Mouse (Mus musculus): ENCODE data around the gene Tarbp2.
A peak's percentile ranks its signal among the peaks of the same experiment; 100 is the strongest.

Tarbp2 gene

DNA sequence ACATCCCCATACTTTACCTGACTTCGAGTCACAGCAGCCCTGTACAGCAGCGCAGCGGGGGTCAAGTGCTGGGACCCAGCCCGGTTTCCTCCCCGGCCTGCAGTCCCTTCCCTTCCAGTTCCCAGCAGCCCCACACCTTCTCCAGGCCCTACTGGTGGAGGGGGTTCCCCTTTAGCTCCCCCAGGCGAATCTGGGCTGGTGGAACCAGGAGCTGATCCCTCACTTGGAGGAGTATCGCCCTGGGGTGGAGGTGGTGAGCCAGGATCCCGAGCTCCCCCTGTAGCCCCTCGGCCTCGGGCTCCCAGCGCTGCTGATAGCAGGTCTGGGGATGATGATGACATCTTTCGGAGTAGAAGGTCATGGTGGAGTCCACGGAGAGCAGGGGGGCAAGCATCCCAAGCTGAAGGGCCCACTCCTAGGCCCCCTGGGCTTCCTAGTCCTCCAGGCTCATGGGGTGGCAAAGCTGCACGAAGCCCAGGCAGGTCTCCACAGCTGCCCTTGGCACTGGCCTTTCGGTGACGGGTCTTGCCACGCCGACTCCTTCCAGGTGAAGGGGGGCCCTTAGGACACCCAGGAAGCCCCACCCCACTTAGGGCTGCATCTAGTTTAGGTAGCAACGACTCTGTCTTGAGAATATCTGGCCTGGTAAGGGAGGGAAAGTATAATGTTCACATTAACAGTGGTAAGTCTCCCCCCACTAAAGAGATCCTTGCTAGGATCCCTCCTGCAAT lies 16.7 kb upstream of the Tarbp2 start:
- no peak for DNase-seq (ENCODE audit: low read depth, low spot score)
- Histone ChIP-seq H3K36me3 (ENCODE audit: control insufficient read depth, insufficient read depth, low read length, poor library complexity, severe bottlenecking) (peaks cover 6% of the 10 kb centered on the region), H3K27me3 (ENCODE audit: control insufficient read depth, insufficient read depth, low read length, poor library complexity, severe bottlenecking) (no peaks in the 10 kb centered on the region)

GRCm38 (mm10) chr15:102502254-102502840 lies 15.6 kb upstream of the Tarbp2 start:
- Histone ChIP-seq H3K27me3 (ENCODE audit: control insufficient read depth, insufficient read depth, low read length, poor library complexity, severe bottlenecking) (no peaks in the 10 kb centered on the region), H3K36me3 (ENCODE audit: control insufficient read depth, insufficient read depth, low read length, poor library complexity, severe bottlenecking) (peaks cover 6% of the 10 kb centered on the region)
- no peak for DNase-seq (ENCODE audit: low read depth, low spot score)

- DNase-seq (ENCODE audit: low read depth, low spot score) = no peak
- peaks cover 6% of the 10 kb centered on the region for H3K36me3 ChIP-seq (ENCODE audit: control insufficient read depth, insufficient read depth, low read length, poor library complexity, severe bottlenecking)
- no peaks in the 10 kb centered on the region for H3K27me3 ChIP-seq (ENCODE audit: control insufficient read depth, insufficient read depth, low read length, poor library complexity, severe bottlenecking)
These were observed 14.5 kb upstream of the Tarbp2 start, which contains the start of gene Gm10337 for GRCm38 (mm10) chr15:102503447-102503846. TSS of gene Gm10337 (plus strand) at chr15:102503722.

DNA sequence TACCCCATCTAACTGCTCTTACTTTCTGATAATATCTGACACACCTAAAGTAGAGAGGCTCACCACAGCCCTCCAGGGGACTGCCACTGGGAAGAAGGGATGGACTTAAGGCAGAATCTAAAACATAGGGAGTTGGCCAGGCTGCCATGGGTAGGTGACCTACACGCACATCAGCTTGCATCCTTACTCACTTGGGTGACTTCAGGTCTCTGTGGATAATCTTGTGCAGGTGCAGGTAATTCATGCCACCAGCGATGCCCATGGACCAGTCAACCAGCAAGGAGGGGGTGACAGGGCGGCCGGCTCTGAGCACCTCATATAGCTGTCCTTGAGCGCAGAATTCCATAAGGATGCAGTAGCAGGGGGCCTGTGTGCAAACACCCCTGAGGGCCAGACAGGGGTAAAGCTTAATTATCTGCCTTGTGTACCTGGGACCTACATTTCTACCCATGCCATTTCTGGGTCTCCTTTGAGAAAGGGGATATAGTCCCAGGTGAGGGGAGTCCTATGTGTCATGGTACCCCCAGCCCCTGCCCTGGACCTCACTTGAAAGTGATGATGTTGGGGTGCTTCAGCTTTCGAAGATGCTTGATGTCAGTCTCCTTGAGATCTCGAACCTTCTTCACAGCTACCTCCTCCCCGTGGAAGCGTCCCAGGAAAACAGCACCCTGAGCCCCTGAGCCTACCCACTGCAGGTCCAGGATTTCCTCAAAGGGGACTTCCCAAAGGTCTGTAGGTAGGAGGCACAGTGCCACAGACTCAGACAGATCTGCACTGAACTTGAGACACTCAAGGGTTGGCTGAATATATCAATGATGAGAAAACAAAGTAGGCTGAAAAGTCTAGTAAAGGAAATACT lies 13.8 kb upstream of the Tarbp2 start:
- DNase-seq (ENCODE audit: low read depth, low spot score) = no peak
- H3K27me3 ChIP-seq (ENCODE audit: control insufficient read depth, insufficient read depth, low read length, poor library complexity, severe bottlenecking) = no peaks in the 10 kb centered on the region
- peaks cover 6% of the 10 kb centered on the region for H3K36me3 ChIP-seq (ENCODE audit: control insufficient read depth, insufficient read depth, low read length, poor library complexity, severe bottlenecking)

DNA sequence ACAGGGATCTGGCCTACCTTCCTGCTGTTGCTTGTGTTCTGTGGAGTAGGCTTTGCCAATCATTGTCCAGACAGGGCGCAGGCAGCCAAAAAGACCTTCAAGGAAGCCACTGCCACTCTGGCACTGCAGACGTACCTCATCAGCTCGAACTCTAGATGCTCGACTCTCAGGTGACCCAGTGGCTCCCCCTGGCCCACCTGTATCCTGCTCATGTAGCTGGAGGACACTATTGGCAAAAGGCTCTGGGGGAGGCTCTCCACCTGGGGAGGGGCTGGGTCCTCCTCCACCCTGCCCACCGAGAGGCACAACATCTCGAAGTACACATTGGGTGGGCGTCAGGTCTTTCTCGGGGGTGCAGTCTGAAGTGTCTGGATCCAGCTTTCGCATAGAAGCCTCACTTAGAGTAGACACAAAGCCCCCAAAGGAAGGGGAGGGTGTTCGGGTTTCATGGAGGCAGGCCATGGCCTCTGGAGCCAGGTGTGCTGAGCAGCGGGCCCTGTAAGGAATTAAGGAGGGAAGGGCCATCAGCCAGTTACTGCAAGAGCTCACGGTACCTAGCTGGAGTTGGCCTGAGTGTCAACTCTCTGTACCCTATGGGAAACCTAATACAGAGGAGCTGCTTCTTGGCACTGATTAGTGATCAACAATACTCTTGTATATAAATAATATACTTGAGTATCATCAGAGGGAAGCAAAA lies 12.8 kb upstream of the Tarbp2 start:
- DNase-seq (ENCODE audit: low read depth, low spot score) = no peak
- no peaks in the 10 kb centered on the region for H3K27me3 ChIP-seq (ENCODE audit: control insufficient read depth, insufficient read depth, low read length, poor library complexity, severe bottlenecking)
- H3K36me3 ChIP-seq (ENCODE audit: control insufficient read depth, insufficient read depth, low read length, poor library complexity, severe bottlenecking) = peaks cover 5% of the 10 kb centered on the region

- no peaks in the 10 kb centered on the region for H3K27me3 ChIP-seq (ENCODE audit: control insufficient read depth, insufficient read depth, low read length, poor library complexity, severe bottlenecking)
- DNase-seq (ENCODE audit: low read depth, low spot score) = no peak
- peaks cover 5% of the 10 kb centered on the region for H3K36me3 ChIP-seq (ENCODE audit: control insufficient read depth, insufficient read depth, low read length, poor library complexity, severe bottlenecking)
These were observed 12.1 kb upstream of the Tarbp2 start for GRCm38 (mm10) chr15:102505770-102506463.

DNA sequence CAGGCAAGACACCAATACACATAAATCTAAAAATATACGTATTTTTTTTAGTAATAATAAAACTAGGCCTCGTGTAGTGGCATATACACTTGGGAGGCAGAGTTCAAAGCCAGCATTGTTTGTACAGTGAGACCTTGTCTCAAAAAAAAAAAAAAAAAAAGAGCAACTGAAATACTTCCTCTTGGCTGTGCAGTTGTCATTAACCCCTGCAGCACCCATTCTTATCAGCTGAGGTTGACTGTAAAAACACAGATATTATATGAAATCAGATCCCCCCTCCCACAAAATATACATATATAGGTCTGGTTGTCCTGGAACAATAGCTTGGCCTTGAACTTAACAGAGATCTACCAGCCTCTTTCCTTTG lies 11.5 kb upstream of the Tarbp2 start:
- no peak for DNase-seq (ENCODE audit: low read depth, low spot score)
- H3K36me3 ChIP-seq (ENCODE audit: control insufficient read depth, insufficient read depth, low read length, poor library complexity, severe bottlenecking) = 0 out of 2 replicates have a peak, but pooled peaks cover 1% of the 10 kb centered on the region
- no peaks in the 10 kb centered on the region for H3K27me3 ChIP-seq (ENCODE audit: control insufficient read depth, insufficient read depth, low read length, poor library complexity, severe bottlenecking)

DNA sequence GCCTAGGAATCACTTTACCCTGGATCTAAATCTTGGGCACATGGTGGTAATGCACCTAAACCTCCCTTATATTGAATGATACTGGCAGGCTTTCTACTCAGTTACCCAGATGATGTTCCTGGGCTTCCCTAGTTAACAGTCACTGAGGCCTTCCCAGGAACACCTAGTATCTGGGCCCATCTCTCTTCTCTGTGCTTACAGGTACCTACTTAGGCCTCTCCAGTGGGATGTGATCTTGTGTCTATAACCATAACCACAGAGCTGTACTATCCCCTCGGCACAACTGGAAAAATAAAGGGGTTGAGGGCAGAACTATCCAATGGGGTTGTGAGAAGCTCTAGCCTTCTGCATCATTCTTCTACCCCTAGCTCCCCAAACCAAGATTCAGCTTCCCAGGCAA lies 11.1 kb upstream of the Tarbp2 start:
- Histone ChIP-seq H3K27me3 (ENCODE audit: control insufficient read depth, insufficient read depth, low read length, poor library complexity, severe bottlenecking) (no peaks in the 10 kb centered on the region), H3K36me3 (ENCODE audit: control insufficient read depth, insufficient read depth, low read length, poor library complexity, severe bottlenecking) (0 out of 2 replicates have a peak, but pooled peaks cover 1% of the 10 kb centered on the region)
- no peak for DNase-seq (ENCODE audit: low read depth, low spot score)

- no peak for DNase-seq (ENCODE audit: low read depth, low spot score)
- H3K27me3 ChIP-seq (ENCODE audit: control insufficient read depth, insufficient read depth, low read length, poor library complexity, severe bottlenecking) = no peaks in the 10 kb centered on the region
- H3K36me3 ChIP-seq (ENCODE audit: control insufficient read depth, insufficient read depth, low read length, poor library complexity, severe bottlenecking) = 0 out of 2 replicates have a peak, but pooled peaks cover 1% of the 10 kb centered on the region
These were observed 10.4 kb upstream of the Tarbp2 start for GRCm38 (mm10) chr15:102507561-102507960.

DNA sequence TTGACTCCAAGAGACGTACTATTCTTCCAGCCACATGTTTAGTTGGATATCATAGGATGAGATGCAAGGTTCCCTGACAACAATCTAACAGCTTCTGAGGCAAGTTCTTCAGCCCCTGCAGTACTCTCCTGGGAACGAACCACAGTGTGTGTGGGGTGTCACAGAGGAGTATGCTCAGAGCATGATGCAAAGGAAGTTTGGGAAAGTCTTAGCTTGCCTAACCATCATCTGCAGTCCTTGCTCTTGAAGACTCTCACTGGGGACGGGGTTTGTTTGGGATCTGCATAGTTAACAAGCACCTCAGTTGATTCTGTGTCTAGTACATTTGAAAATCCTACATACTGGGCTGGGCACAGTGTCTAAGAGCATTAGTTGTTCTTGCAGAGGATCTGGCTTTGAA lies 9.7 kb upstream of the Tarbp2 start:
- no peaks in the 10 kb centered on the region for H3K27me3 ChIP-seq (ENCODE audit: control insufficient read depth, insufficient read depth, low read length, poor library complexity, severe bottlenecking)
- 0 out of 2 replicates have a peak, but pooled peaks cover 1% of the 10 kb centered on the region for H3K36me3 ChIP-seq (ENCODE audit: control insufficient read depth, insufficient read depth, low read length, poor library complexity, severe bottlenecking)
- no peak for DNase-seq (ENCODE audit: low read depth, low spot score)

GRCm38 (mm10) chr15:102510110-102510509 lies 7.9 kb upstream of the Tarbp2 start:
- no peak for DNase-seq (ENCODE audit: low read depth, low spot score)
- H3K36me3 ChIP-seq (ENCODE audit: control insufficient read depth, insufficient read depth, low read length, poor library complexity, severe bottlenecking) = no peaks in the 10 kb centered on the region
- no peaks in the 10 kb centered on the region for H3K27me3 ChIP-seq (ENCODE audit: control insufficient read depth, insufficient read depth, low read length, poor library complexity, severe bottlenecking)

GRCm38 (mm10) chr15:102510590-102511284 lies 7.3 kb upstream of the Tarbp2 start:
- Histone ChIP-seq H3K27me3 (ENCODE audit: control insufficient read depth, insufficient read depth, low read length, poor library complexity, severe bottlenecking) (no peaks in the 10 kb centered on the region), H3K36me3 (ENCODE audit: control insufficient read depth, insufficient read depth, low read length, poor library complexity, severe bottlenecking) (no peaks in the 10 kb centered on the region)
- peak; percentile 85 for DNase-seq (ENCODE audit: low read depth, low spot score)

GRCm38 (mm10) chr15:102511285-102511833 lies 6.6 kb upstream of the Tarbp2 start:
- Histone ChIP-seq H3K27me3 (ENCODE audit: control insufficient read depth, insufficient read depth, low read length, poor library complexity, severe bottlenecking) (no peaks in the 10 kb centered on the region), H3K36me3 (ENCODE audit: control insufficient read depth, insufficient read depth, low read length, poor library complexity, severe bottlenecking) (no peaks in the 10 kb centered on the region)
- peak; percentile 28 for DNase-seq (ENCODE audit: low read depth, low spot score)

Data from splenic B cell, adult 2 months (primary cell).